Mouse (Mus musculus): ENCODE data around the gene Rcl1.

- TF ChIP-seq CTCF (IDR thresholded peaks at IDR 0.05; ENCODE audit: low read depth, low read length) (no peak), POLR2A (IDR thresholded peaks at IDR 0.05; ENCODE audit: insufficient read depth, low read length) (no peak), EP300 (IDR thresholded peaks at IDR 0.05; ENCODE audit: insufficient read depth, low read depth, low read length) (no peak)
These were observed 48.9 kb downstream of the Rcl1 start for GRCm38 (mm10) chr19:29150038-29150437.

All from ES-Bruce4 (cell line).